Mouse (Mus musculus): ENCODE measurements around the gene Tectb.

GRCm38 (mm10) chr19:55191596-55191995 lies 11.1 kb downstream of the Tectb start:
- no peak for TF ChIP-seq POLR2A (IDR thresholded peaks at IDR 0.05; ENCODE audit: low read depth, low read length)
- TF ChIP-seq CTCF (IDR thresholded peaks at IDR 0.05; ENCODE audit: borderline replicate concordance, insufficient read depth, low read length), result no peak

Measured in embryonic fibroblast, embryonic 13.5 days (primary cell).